Mouse (Mus musculus): Measurements from ENCODE around the gene Rel. TPM values are rescaled to one million over a fixed set of nuclear protein-coding genes. Genes with fewer than 3 reads are reported as not detected.
A peak's percentile ranks its signal among the peaks of the same experiment; 100 is the strongest.
"Not testable (repeated sequence)": the region's sequence is repeated elsewhere in the genome, so short reads cannot be mapped to it uniquely, and the experiment has no call there.

Gene Rel
- 0.24 and 0.31 TPM in 2 replicates for polyA plus RNA-seq (2015; fragmentation: Nextera tagmentation; extraction: Ambion mirVana)

DNA sequence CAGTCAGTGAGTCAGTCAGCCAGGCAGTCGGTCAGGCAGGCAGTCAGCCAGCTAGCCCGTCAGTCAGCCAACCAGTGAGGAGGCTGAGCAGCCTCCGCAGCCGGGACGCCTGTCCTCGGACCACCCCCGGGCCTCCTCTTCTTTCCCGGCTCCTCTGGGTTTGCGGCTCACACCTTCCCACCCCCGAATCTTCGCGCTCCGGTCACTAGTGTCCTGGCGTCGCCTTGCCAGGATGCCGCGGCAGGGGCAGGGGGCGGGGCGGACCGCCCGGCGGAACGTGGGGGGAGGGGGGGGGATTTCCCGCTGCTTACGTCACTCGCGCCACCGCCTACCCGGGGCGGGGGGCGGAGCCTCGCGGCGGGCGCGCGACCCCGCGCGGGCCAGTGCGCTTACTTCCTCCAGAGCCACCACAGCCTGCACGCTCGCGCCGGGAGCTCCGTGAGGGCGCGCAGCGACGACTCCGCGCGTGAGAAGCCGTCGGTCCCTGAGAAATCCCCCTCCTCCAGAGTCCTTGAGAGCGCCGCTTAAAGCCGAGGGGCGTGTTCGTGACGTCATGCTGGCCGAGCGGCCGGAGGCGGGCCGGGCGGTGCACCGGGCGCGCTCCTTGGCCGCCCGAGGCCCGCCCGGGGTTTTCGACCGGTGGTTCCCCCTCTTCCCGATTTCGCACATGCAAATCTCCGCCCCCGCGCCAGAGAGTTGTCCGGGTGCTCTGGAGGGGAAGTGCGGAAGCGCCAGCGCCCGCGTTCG lies at the start of gene Rel:
Gene Rel (minus strand): TSS at position 211 of the 747 bp plus-strand sequence.
- Histone ChIP-seq H3K27me3 (peaks cover 15% of the 10 kb centered on the region), H3K9me3 (no peaks in the 10 kb centered on the region), H3K27ac (peak within 1 kb of the TSS; percentile 86), H3K36me3 (no peaks in the 10 kb centered on the region), H3K9ac (replicated peaks) (peak within 1 kb of the TSS; percentile 76), H3K4me2 (replicated peaks) (peak within 1 kb of the TSS; percentile 81), H3K4me1 (replicated peaks) (peaks cover 6% of the 10 kb centered on the region), H3K4me3 (replicated peaks) (peak within 1 kb of the TSS; percentile 76)
- ATAC-seq: peak; percentile 95
- under 1% methylated on average over 58 of the region's 88 CpGs for WGBS

DNA sequence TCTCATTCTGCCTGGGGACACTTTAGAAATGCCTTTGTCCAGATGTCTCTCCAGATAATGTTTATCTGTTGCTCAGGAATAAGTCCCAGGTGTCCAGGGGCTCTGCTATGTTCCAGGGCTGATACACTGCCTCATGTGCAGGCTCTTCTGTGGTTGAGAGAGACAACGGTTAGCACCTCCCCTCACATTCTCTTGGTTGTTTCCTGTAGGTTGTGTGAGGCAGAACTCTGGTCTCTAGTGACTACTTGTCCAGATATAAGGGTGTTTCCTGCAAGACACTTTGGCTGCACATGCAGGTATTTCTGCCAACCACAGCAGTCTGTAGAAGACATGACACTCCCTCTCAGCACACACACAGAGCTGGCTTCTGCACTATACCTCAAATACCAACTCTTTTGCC lies 48.0 kb upstream of the Rel start:
- no peak overlapping the region for H3K4me3 ChIP-seq (replicated peaks)
- peaks cover 4% of the 10 kb centered on the region; the same call in 1 of the 2 replicates for H3K9me3 ChIP-seq
- no peak overlapping the region for H3K27ac ChIP-seq
- WGBS: 87% methylated on average over 1 of the region's 1 CpGs
- H3K9ac ChIP-seq (replicated peaks): no peak overlapping the region
- H3K4me2 ChIP-seq (replicated peaks): no peak overlapping the region
- H3K4me1 ChIP-seq (replicated peaks): no peaks in the 10 kb centered on the region
- no peaks in the 10 kb centered on the region for H3K27me3 ChIP-seq
- no peaks in the 10 kb centered on the region for H3K36me3 ChIP-seq
- no peak for ATAC-seq

DNA sequence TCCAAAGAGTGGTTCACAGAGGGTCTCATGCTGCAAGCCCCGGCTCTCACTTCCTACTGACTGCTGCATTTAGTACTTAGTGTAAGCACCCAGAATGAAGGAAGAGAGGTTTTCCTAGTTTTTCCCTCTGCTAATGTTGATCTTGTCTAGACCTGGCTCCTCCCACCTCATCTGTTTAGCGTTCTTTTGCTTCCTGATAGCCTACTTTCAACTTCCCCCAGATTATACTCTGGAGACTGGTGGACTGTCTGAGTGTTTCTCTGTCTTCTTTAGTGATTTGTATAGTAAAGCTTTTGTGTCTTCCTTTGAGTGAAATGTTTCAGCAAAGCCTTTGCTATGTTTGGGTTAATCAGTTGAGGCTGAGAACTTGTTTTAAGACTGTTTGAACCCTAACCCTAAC lies 40.0 kb upstream of the Rel start:
- no peaks in the 10 kb centered on the region for H3K36me3 ChIP-seq
- WGBS: 80% methylated on average over 2 of the region's 2 CpGs
- no peak overlapping the region for H3K4me3 ChIP-seq (replicated peaks)
- ATAC-seq: no peak
- no peak overlapping the region for H3K9ac ChIP-seq (replicated peaks)
- no peak overlapping the region for H3K4me2 ChIP-seq (replicated peaks)
- no peaks in the 10 kb centered on the region for H3K27me3 ChIP-seq
- no peaks in the 10 kb centered on the region for H3K9me3 ChIP-seq
- H3K4me1 ChIP-seq (replicated peaks): no peaks in the 10 kb centered on the region
- no peak overlapping the region for H3K27ac ChIP-seq

DNA sequence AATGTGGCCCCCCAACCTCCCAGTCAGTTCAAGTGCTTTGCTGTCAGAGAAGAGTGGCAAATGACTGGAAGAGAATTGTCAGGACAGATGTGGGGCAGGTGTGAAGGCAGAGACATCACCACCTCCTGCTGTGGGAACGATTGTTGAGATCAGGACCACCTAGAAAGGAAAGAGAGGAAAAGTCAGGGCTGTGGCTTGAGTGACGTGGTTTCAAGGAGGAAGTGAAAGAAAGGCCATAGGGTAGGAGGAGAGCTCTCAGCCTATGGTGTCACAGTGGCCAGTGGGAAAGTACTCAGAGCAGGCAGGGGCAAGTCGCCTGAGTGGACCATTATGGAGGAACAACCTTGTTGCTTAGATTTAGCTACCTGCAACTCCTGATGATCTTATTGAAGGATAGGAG lies 34.9 kb upstream of the Rel start:
- 69% methylated on average over 3 of the region's 3 CpGs for WGBS
- H3K27ac ChIP-seq: no peak overlapping the region
- H3K9me3 ChIP-seq: no peaks in the 10 kb centered on the region
- no peak overlapping the region for H3K4me3 ChIP-seq (replicated peaks)
- H3K4me1 ChIP-seq (replicated peaks): no peaks in the 10 kb centered on the region
- no peak overlapping the region for H3K4me2 ChIP-seq (replicated peaks)
- no peaks in the 10 kb centered on the region for H3K27me3 ChIP-seq
- ATAC-seq: no peak
- H3K36me3 ChIP-seq: no peaks in the 10 kb centered on the region
- H3K9ac ChIP-seq (replicated peaks): no peak overlapping the region

DNA sequence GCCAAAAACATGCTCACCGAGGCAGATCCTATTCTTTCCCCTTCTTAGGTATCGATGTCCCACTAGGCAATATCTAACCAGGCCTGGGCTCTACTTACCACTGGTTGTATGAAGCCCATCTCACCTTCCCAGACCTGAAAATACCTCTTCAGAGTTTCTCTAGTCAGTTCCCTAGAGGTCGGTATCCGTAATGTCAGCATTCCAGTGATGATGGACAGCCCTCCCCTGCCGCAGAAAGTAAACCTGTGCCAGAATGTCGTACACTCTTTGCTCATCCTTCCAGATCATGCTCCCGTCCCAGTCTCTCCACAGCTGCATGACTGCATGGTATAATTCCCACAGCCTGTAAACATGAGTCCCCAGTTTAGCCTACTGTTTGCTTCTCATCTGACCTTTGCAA lies 32.4 kb upstream of the Rel start:
- ATAC-seq: no peak
- no peaks in the 10 kb centered on the region for H3K9me3 ChIP-seq

DNA sequence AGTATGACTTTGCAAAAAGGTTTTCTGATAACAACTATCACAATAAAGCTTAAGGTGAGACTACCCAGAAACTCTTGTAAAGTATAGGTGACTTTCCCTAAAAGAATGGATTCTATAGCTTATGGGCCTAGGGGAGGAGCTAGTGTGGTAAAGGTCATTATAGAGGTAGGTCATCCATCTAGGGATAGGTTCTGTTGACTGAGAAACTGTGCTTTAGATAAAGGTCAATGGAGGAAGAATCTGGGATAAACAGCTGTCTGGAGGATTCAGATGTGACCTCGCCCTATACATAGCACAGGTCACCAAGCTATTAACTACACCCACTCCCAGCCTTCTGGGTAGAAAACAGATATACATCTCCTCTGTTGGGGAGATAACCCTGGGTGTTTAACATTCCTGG lies 31.5 kb upstream of the Rel start:
- ATAC-seq: no peak
- Histone ChIP-seq H3K4me1 (replicated peaks) (no peaks in the 10 kb centered on the region), H3K4me2 (replicated peaks) (no peak overlapping the region), H3K27ac (no peak overlapping the region), H3K27me3 (no peaks in the 10 kb centered on the region), H3K9me3 (no peaks in the 10 kb centered on the region), H3K9ac (replicated peaks) (no peak overlapping the region), H3K4me3 (replicated peaks) (no peak overlapping the region), H3K36me3 (no peaks in the 10 kb centered on the region)
- 93% methylated on average over 1 of the region's 1 CpGs for WGBS

More for the DNA sequence above, 32.4 kb upstream of the Rel start:
- 87% methylated on average over 7 of the region's 7 CpGs for whole genome bisulfite sequencing
- Histone ChIP-seq H3K9ac (replicated peaks) (no peak overlapping the region), H3K4me1 (replicated peaks) (no peaks in the 10 kb centered on the region), H3K27ac (no peak overlapping the region), H3K4me3 (replicated peaks) (no peak overlapping the region), H3K36me3 (no peaks in the 10 kb centered on the region), H3K27me3 (no peaks in the 10 kb centered on the region), H3K4me2 (replicated peaks) (no peak overlapping the region)

DNA sequence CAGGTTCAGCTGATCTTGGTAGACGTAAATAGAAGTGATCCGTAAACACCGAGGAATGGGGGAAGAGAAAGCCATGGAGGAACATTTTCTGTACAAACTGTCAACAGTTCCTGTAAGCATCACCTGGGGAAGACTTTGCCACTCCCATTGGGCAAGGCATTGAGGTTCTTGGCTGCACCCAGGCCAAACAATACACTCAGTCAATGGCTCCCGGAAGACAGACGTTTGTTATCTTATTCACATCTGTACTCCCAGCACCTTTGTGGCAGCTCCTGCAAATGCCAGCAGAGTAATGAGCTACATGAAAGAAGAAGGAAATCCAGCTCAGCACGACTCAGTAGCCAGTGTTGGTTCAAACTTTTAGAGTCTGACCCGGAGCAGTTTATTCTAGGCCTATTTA lies 31.1 kb upstream of the Rel start:
- Histone ChIP-seq H3K9ac (replicated peaks) (no peak overlapping the region), H3K4me3 (replicated peaks) (no peak overlapping the region), H3K4me1 (replicated peaks) (no peaks in the 10 kb centered on the region), H3K27ac (no peak overlapping the region), H3K27me3 (no peaks in the 10 kb centered on the region), H3K4me2 (replicated peaks) (no peak overlapping the region), H3K36me3 (no peaks in the 10 kb centered on the region), H3K9me3 (no peaks in the 10 kb centered on the region)
- ATAC-seq: no peak
- 81% methylated on average over 7 of the region's 7 CpGs for WGBS

DNA sequence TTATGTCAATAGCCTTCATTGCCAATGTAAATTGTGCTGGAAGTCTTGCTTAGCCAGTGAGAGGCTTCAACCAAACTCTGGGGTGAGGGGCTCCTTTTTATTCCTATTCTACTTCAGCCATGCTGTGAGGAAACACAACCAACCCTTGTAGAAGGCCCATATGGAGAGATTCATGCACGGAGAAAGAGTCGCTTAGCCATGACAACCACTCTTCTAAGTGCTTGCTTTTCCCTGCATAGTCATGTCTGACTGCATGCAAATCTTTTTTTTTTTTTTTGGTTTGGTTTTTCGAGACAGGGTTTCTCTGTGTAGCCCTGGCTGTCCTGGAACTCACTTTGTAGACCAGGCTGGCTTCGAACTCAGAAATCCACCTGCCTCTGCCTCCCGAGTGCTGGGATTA lies 12.9 kb upstream of the Rel start:
- H3K9me3 ChIP-seq; H3K36me3 ChIP-seq; H3K9ac ChIP-seq (replicated peaks); H3K4me3 ChIP-seq (replicated peaks); ATAC-seq; H3K4me1 ChIP-seq (replicated peaks); H3K4me2 ChIP-seq (replicated peaks); H3K27ac ChIP-seq; H3K27me3 ChIP-seq: not testable (repeated sequence)
- WGBS: 89% methylated on average over 5 of the region's 5 CpGs

DNA sequence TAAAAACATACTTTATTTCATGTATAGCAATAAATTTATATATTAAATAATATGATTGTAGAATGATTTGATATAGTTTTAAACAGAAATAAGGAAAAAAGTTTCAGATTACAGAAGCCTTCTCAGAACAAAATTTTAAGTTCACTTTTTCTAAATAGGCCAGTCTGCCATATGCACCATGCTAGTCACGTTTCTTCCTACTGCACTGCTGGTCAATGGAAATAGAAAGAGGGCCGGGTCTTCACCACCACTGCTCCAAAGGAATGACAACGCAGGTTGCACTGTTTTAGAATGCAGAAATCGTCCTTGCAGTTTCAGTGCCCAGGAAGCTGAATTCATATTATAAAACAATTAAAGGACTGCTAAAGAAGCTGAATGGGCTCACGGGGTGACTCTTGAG lies 12.3 kb upstream of the Rel start:
- no peak for ATAC-seq
- no peaks in the 10 kb centered on the region for H3K4me1 ChIP-seq (replicated peaks)
- H3K27ac ChIP-seq: no peak overlapping the region
- H3K9ac ChIP-seq (replicated peaks): no peak overlapping the region
- H3K9me3 ChIP-seq: no peaks in the 10 kb centered on the region
- H3K36me3 ChIP-seq: no peaks in the 10 kb centered on the region
- no peaks in the 10 kb centered on the region for H3K27me3 ChIP-seq
- H3K4me2 ChIP-seq (replicated peaks): no peak overlapping the region
- 86% methylated on average over 5 of the region's 5 CpGs for WGBS
- H3K4me3 ChIP-seq (replicated peaks): no peak overlapping the region

DNA sequence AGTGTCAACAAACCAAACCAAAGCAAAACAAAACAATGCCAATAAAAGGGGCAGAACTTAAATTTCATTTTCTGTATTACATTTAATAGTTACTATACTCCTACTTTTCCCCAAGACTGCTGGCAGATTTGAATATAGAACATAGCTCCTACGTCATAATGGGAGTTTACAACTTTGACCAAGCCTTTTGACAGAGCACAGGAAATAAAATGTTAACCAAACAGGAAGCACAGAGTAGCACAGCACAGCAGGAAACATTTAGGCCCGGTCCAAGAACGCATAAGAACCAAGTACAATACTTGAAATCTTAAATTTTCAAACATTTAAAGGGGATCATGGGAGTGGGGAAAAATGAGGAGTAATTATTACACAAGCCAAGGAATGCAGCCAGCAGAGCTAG lies 11.3 kb upstream of the Rel start:
- no peak for ATAC-seq
- WGBS: 91% methylated on average over 3 of the region's 3 CpGs

DNA sequence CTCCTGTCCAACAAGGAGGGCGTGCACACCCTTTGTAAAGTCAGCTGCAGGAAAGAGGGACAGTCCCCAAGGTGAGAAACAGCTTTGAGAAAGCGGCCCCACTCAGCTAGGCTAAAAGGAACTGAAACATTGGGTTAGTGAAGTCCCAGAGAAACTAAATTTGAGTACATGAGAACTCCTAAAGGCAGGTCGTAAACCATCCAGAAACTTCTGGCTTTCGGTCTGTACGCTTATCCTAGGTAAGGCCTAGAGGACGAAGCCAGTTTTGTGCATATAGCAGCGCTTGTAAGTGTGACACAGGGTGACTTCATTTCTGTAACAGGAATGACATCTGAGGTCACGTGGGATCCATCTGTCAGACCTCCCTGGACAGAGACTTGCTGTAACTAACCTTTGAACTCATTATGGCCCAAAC lies 8.0 kb upstream of the Rel start:
- Histone ChIP-seq H3K36me3 (no peaks in the 10 kb centered on the region), H3K9me3 (no peaks in the 10 kb centered on the region), H3K27ac (no peak overlapping the region), H3K27me3 (no peaks in the 10 kb centered on the region), H3K4me3 (replicated peaks) (no peak overlapping the region), H3K9ac (replicated peaks) (no peak overlapping the region), H3K4me1 (replicated peaks) (no peaks in the 10 kb centered on the region), H3K4me2 (replicated peaks) (no peak overlapping the region)
- 91% methylated on average over 8 of the region's 8 CpGs for WGBS
- ATAC-seq: no peak

More for the DNA sequence above, 11.3 kb upstream of the Rel start:
- no peak overlapping the region for H3K4me3 ChIP-seq (replicated peaks)
- H3K36me3 ChIP-seq: no peaks in the 10 kb centered on the region
- H3K27me3 ChIP-seq: no peaks in the 10 kb centered on the region
- no peak overlapping the region for H3K4me2 ChIP-seq (replicated peaks)
- no peaks in the 10 kb centered on the region for H3K9me3 ChIP-seq
- no peak overlapping the region for H3K9ac ChIP-seq (replicated peaks)
- no peak overlapping the region for H3K27ac ChIP-seq
- no peaks in the 10 kb centered on the region for H3K4me1 ChIP-seq (replicated peaks)

DNA sequence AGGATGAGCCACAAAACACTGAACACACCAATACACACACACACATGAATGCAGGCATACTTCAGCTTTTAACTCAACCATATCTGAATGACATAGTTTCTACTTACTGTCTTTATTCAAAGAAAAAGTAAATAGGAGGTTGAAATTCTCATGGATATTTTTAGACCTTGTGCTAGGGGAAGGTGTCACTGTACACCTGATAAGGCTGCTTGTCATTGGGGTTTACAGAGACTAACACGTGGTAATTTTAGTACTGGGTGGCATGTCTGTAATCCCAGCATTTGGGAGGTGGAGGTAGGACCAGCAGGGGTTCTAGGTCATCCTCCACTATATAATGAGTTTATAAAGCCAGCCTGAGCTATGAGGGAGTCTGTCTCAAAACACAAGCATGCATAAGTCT lies 1.7 kb upstream of the Rel start:
- H3K4me2 ChIP-seq (replicated peaks): no peak overlapping the region
- H3K27ac ChIP-seq: no peak overlapping the region
- peaks cover 6% of the 10 kb centered on the region for H3K4me1 ChIP-seq (replicated peaks)
- no peak for ATAC-seq
- H3K4me3 ChIP-seq (replicated peaks): no peak overlapping the region
- H3K27me3 ChIP-seq: peaks cover 15% of the 10 kb centered on the region
- no peak overlapping the region for H3K9ac ChIP-seq (replicated peaks)
- H3K9me3 ChIP-seq: no peaks in the 10 kb centered on the region
- 29% methylated on average over 1 of the region's 1 CpGs for WGBS
- no peaks in the 10 kb centered on the region for H3K36me3 ChIP-seq

Measured in midbrain, embryonic 13.5 days (tissue).